Mouse (Mus musculus) central nervous system, embryonic 11.5 days (tissue): ENCODE measurements around the gene Mettl1. TPM values are rescaled to one million over a fixed set of nuclear protein-coding genes. Genes with fewer than 3 reads are reported as not detected.

Experiments used
- polyA plus RNA-seq: library from polyadenylated mRNA; depleted of rRNA; stranded (reverse); fragments of >200 nt; gene quantifications from 2 replicates; pipeline ENCODE4 v1.2.3, GENCODE M21; 2012; rRNA removed

Mettl1 gene
- polyA plus RNA-seq = 34.0 and 37.1 TPM in 2 replicates

DNA sequence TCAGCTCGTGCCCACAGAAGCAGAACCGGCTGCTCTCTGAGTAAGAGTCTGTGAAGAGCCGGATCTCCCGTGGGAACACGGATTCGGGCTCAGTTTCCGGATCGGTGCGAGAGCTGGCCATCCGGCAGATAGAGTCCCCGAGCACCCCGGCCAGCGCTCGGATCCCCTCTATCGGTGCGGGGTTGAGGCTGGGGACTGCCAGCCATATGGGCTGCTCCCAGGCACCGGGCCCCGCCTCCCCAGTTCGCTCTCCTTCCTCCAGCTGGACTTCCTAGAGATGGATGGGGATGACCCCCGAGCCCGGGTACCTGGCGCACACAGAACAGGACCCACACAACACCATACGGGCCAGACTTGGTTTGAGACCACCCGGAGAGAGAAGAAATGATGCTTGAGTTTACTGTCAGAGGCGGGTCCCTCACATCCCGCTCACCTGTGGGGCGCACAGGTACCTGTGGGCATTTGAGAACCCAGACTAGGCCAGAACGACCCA is at the start of gene Mettl1, which contains the start of gene Eef1akmt3:
Gene Mettl1, plus strand, starts transcription at position 141 of the 493 bp plus-strand sequence.
Gene Eef1akmt3, minus strand, starts transcription at position 240 of the 493 bp plus-strand sequence.

DNA sequence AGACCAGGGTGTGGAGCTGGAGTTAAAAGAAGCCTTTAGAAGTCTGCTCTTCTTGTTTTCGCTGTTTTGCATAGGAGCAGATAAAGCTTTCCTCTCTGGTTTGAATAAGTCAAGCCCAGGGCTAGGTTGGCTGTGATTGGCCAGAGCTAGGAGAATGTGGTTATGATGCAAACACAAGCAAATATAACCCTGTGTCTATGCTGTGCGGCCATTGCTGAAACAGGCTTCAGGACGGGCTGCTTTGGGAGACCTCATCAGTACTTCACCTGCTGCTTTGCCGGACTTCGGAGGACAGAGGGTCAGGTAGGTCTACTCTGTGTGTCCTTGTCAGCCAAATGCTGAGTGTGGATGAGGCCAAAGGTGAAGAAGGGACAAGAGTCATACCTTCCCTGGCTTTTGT is 40.7 kb upstream of the Mettl1 start, which contains the start of gene Avil:
Gene Avil, plus strand, starts transcription at position 181 of the 400 bp plus-strand sequence.

DNA sequence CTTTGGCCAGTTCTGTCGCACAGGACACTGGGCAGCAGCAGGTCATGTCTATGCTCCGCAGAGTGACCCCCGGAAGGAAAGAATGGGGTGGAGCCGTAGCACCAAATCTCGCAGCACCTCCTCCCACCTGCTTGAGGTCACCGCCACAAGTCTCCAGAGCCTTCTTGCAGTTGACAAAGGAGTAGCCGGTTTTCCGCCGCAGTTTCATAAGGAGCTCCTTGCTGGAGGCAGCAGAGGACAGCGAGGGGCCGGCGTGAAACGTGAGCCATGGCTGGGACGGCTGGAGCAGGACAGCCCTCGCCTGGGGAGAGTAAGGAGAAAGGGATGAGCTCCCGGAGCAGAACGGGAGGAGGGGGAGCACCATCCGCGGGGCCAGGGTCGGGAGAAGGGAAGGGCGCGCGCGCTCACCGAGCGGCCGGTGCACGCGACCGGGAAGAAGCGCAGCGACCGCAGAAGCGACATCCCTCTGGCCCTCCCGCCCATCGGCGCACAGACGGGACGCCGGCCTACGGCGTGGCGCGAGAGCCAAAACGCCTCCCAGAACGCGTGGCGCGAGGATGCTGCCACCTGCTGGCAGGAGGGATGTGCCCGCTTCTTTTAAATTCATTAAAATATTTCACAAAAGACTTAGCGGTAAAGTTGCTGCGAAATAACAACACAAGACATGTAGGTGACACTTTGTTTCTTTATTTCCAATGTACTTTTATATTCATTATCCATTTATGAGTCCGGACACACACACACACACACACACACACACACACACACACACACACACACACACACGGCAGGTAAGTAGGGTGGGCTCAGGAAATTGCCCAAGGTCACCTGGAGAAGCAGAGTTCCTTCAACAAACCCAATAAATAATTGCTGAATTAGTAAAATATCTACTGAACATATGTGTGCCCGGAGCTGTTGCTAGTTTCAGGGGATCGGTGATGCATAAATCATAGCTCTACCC is 10.6 kb upstream of the Mettl1 start, which contains the start of gene Tsfm:
Gene Tsfm, minus strand, starts transcription at position 505 of the 961 bp plus-strand sequence.

DNA sequence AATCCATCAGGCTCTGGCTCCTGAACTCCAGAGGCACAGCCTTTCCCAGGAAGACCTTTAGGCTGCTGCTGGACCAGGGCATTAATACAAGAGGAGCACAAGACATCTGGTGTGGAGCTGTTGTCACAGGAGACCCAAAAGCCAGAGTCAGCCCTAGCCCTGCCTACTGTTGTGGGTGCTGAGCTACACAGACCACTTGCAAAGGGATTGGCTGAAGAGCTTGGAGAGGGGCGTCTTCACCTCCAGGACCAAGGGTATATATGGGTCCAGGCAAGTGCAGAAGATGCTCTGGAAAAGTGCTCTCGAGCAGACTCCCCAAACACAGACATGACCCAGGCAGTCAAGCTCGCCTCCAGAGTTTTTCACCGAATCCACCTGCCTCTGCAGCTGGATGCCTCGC is 6.7 kb downstream of the Mettl1 start, which contains the start of gene Cyp27b1:
Gene Cyp27b1, plus strand, starts transcription at position 297 of the 400 bp plus-strand sequence.

DNA sequence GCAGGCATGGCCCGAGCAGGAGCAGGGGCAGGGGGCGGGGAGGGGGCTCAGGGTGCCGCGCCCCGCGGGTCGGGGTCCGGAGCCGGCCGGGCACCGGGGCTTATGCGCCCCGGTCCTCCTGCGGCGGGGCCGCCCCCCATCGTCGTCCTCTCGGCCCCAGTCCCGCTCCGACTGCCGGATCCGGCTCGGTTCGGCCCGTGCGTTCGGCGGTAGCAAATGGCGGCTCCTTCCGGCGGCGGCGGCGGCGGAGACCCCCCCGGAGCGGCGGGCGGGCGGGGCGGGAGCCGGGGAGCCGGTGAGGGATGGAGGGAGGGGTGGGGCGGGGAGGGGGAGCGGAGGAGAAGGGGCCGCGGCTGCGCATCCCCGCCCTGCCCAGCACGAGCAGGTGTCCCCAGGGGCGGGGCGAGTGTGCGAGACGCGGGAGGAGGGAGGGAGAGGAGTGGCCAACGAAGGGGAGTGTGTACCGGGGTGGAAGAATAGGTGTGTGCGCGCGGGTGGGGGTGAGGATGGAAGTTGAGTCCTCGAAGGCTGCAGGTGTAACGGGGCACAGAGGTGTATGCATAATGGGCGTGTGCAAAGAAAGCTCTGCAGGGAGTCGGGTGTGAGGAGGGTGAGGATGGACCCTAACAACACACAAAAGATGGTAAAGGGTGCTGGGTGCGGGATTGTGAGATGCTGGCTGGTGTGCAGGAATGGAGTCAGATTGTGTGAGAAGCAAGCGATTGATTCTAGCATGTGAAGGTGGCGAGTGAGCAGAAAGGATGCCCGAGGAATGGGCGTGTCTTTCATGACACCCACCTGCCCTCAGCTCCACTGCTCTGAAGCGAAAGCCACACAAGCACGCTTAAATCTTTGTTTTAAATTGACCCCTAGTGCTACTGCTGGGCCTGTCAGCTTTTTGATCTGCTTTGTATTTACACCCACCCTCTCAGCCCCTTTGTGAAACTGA is 19.0 kb downstream of the Mettl1 start, which contains the start of gene March9:
Gene March9, minus strand, starts transcription at position 217 of the 949 bp plus-strand sequence.

DNA sequence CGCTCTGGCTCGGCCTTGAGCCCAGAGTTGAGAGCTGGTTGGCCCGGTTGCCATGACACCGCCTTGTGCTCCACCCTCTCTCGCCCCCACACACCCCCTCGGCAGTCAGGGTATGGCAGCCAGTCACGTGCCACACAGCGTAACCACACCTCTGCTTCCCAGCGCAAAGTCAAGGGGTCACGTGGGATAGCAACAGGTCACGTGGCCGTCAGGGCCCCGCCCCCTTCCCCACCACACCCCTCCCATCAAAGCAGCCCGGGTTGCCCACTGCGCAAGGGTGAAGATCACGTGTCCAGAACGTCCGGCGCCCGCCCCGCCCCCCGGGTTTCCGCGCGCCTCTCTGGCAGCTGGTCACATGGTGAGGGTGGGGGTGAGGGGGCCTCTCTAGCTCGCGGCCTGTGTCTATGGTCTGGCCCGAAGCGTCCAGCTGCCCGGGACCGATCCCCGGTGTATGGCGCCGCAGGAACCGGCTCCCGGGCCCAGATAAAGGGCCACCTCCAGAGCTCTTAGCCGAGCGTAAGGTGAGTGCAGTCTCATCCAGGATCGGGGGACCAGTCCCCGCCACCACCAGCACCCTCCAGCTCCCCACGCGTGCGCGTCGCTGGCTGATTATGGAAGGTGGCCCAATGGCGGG is 22.1 kb downstream of the Mettl1 start, which contains the start of gene Cdk4:
Gene Cdk4, plus strand, starts transcription at position 296 of the 634 bp plus-strand sequence.

DNA sequence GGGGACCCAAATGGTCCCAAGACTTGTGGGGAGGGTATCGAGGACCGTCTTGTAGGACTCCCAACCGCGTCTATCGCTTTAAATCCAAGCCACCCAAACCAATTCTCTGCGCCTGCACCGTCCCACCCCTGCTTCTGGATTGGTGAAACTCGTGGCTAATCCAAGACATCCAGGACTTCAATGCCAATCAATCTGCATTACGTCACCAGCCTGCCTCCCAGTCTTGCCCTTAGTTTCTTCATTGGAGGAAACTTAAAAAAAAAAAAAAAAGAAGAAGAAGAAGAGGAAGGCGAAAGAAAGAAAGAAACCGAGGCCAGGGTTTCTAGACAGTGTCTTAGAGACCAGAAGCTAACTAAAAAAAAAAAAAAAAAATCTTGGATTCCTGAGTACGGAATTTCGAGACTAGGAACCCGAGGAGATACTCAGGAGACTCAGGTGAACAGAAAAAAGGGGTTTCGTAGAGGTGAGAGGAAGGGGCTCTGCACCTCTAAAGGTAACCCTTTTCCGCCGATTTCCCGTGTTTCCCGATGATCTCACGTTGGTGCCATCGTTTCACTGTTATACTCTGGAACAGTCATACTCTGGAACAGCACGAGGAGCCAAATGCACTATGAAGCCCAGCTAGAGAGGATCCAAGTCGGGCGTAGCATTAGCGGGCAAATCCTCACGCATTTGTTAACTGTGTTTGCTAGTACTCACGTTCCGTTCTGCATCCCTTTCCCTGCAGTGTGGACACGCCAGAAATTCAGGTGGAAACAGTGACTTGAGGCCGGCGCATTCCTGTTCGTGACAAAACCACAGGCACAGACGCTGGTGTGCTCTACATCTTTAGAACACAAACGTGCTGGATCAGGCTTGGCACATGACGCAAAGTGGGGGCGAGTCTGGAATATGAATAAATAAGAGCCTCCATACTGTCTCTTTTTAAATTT is 29.2 kb downstream of the Mettl1 start, which contains the start of gene Tspan31:
Gene Tspan31, minus strand, starts transcription at position 75 of the 932 bp plus-strand sequence.

DNA sequence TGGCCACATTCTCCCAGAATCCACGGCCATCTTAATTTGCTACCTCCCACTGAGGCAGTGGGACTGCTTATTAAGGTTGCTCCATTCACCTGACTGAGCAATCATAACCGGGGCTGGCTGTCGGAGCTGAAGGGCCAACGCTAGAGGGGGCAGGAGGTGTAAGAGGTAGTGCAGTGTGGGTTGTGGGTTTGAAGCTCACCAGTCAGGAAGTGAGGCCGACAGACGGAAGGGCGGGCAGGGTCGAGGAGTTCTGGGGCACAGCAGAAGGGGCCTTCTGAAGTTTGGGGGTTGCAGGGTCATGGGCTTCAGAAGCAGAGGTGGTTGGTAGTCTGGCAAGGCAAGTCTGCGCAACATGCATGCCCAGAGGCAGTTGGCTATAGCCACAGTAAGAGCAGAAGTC is 33.9 kb downstream of the Mettl1 start, which contains the start of gene Agap2:
Gene Agap2, plus strand, starts transcription at position 205 of the 400 bp plus-strand sequence.

Other genes with a start within 250 kb of the Mettl1 start
- 9.4 and 12.7 TPM in 2 replicates for gene Atp23, start 140.1 kb upstream of the Mettl1 start, polyA plus RNA-seq
- 78.5 and 118 TPM in 2 replicates for gene Ctdsp2, start 62.7 kb upstream of the Mettl1 start, polyA plus RNA-seq
- 0.60 and 0.84 TPM in 2 replicates for gene Avil, start 40.7 kb upstream of the Mettl1 start, polyA plus RNA-seq
- gene Tsfm, start 10.6 kb upstream of the Mettl1 start, polyA plus RNA-seq = 50.4 and 63.2 TPM in 2 replicates
- 0.25 and 0.45 TPM in 2 replicates for gene Eef1akmt3, start 99 bp downstream of the Mettl1 start, polyA plus RNA-seq
- gene Cyp27b1, start 6.8 kb downstream of the Mettl1 start, polyA plus RNA-seq = 0.24 and 0.43 TPM in 2 replicates
- 10.7 and 11.8 TPM in 2 replicates for gene March9, start 18.8 kb downstream of the Mettl1 start, polyA plus RNA-seq
- gene Cdk4, start 22.1 kb downstream of the Mettl1 start, polyA plus RNA-seq = 1,762 and 2,065 TPM in 2 replicates
- 83.8 and 112 TPM in 2 replicates for gene Tspan31, start 28.9 kb downstream of the Mettl1 start, polyA plus RNA-seq
- gene Agap2, start 33.9 kb downstream of the Mettl1 start, polyA plus RNA-seq = 11.3 and 13.4 TPM in 2 replicates
- 53.8 and 114 TPM in 2 replicates for gene Os9, start 79.7 kb downstream of the Mettl1 start, polyA plus RNA-seq
- 8.4 and 8.8 TPM in 2 replicates for gene B4galnt1, start 123.8 kb downstream of the Mettl1 start, polyA plus RNA-seq
- 2.6 and 4.2 TPM in 2 replicates for gene Slc26a10, start 139.2 kb downstream of the Mettl1 start, polyA plus RNA-seq
- gene Arhgef25, start 148.7 kb downstream of the Mettl1 start, polyA plus RNA-seq = 107 and 115 TPM in 2 replicates
- 237 and 284 TPM in 2 replicates for gene Dtx3, start 154.3 kb downstream of the Mettl1 start, polyA plus RNA-seq
- gene Pip4k2c, start 170.2 kb downstream of the Mettl1 start, polyA plus RNA-seq = 18.0 and 21.0 TPM in 2 replicates
- 36.0 and 44.4 TPM in 2 replicates for gene Kif5a, start 221.9 kb downstream of the Mettl1 start, polyA plus RNA-seq
- 190 and 214 TPM in 2 replicates for gene Dctn2, start 225.0 kb downstream of the Mettl1 start, polyA plus RNA-seq
- 46.5 and 56.0 TPM in 2 replicates for gene Mbd6, start 247.6 kb downstream of the Mettl1 start, polyA plus RNA-seq